Mouse (Mus musculus) MEL (cell line): ENCODE data around the gene Gtf2h3. TPM values are rescaled to one million over a fixed set of nuclear protein-coding genes. Genes with fewer than 3 reads are reported as not detected.
A peak's percentile ranks its signal among the peaks of the same experiment; 100 is the strongest.

Experiments used
- DNase-seq: peaks from one replicate; pipeline ENCODE4 v3.0.0; 2011; ENCODE audit warnings: low read depth, low spot score
- H3K27ac ChIP-seq: 2 replicates; pipeline ENCODE4 v1.5.1; 2012; ENCODE audit warnings: low read depth, mild to moderate bottlenecking, control low read depth, low read length, moderate library complexity; ENCODE audit not compliant: control insufficient read depth
- H3K27me3 ChIP-seq, 2 experiments: fragments of 150-350 bp in 1 of 2; sonication (generic) in 1 of 2; 2 replicates each; pipeline ENCODE4 v1.6.1; 2012; ENCODE audit warnings: low read length in 2 of 2, mild to moderate bottlenecking in 2 of 2, improper control_type of control experiment in 1 of 2, moderate library complexity in 1 of 2; ENCODE audit not compliant: insufficient read depth in 2 of 2, control insufficient read depth in 1 of 2
- H3K36me3 ChIP-seq, 2 experiments: 2 replicates each; pipeline ENCODE4 v1.6.1; 2012 to 2014; ENCODE audit warnings: low read length in 2 of 2, improper control_type of control experiment in 1 of 2, inconsistent platforms in 1 of 2, mild to moderate bottlenecking in 1 of 2; ENCODE audit not compliant: insufficient read depth in 2 of 2, control insufficient read depth in 1 of 2
- H3K4me1 ChIP-seq, 2 experiments: fragments of 150-350 bp in 1 of 2; sonication (generic) in 1 of 2; 2 replicates each; pipeline ENCODE4 v1.6.1; 2012; ENCODE audit warnings: low read length in 2 of 2, improper control_type of control experiment in 1 of 2, mild to moderate bottlenecking in 1 of 2; ENCODE audit not compliant: insufficient read depth in 2 of 2, control insufficient read depth in 1 of 2
- H3K4me3 ChIP-seq, 2 experiments: fragments of 150-350 bp in 1 of 2; sonication (generic) in 1 of 2; 2 replicates each; pipeline ENCODE4 v1.5.1; 2012; ENCODE audit warnings: low read depth in 2 of 2, low read length in 2 of 2, mild to moderate bottlenecking in 2 of 2, moderate library complexity in 2 of 2, control low read depth in 1 of 2, improper control_type of control experiment in 1 of 2; ENCODE audit not compliant: control insufficient read depth in 1 of 2, insufficient read depth in 1 of 2
- H3K79me2 ChIP-seq: 2 replicates; pipeline ENCODE4 v1.6.1; 2012; ENCODE audit warnings: mild to moderate bottlenecking, low read length, moderate library complexity; ENCODE audit not compliant: control insufficient read depth, poor library complexity, insufficient read depth
- H3K9ac ChIP-seq: 2 replicates; pipeline ENCODE4 v1.6.1; 2012; ENCODE audit warnings: low read depth, mild to moderate bottlenecking, control low read depth, low read length, moderate library complexity; ENCODE audit not compliant: control insufficient read depth, poor library complexity, severe bottlenecking
- H3K9me3 ChIP-seq: fragments of 150-350 bp; sonication (generic); replicated peaks from 2 replicates; pipeline ENCODE4 v1.6.1; 2012; ENCODE audit warnings: mild to moderate bottlenecking, low read length, improper control_type of control experiment, moderate library complexity; ENCODE audit not compliant: insufficient read depth
- CHD2 ChIP-seq: IDR thresholded peaks from 2 replicates; pipeline ENCODE4 v1.6.1; 2011; ENCODE audit warnings: low read length, improper control_type of control experiment
- CTCF ChIP-seq, 3 experiments: IDR thresholded peaks in 2 of 3; conservative IDR thresholded peaks in 1 of 3; 2 replicates each; pipeline ENCODE4 v1.5.1; 2011 to 2012; ENCODE audit warnings: low read length in 3 of 3, low read depth in 2 of 3, mild to moderate bottlenecking in 2 of 3, improper control_type of control experiment in 1 of 3, inconsistent platforms in 1 of 3, mixed read lengths in 1 of 3, moderate library complexity in 1 of 3; ENCODE audit not compliant: control insufficient read depth in 1 of 3, insufficient read depth in 1 of 3, poor library complexity in 1 of 3, severe bottlenecking in 1 of 3
- E2F4 ChIP-seq: IDR thresholded peaks from 2 replicates; pipeline ENCODE4 v1.6.1; 2011; ENCODE audit warnings: low read depth, low read length, improper control_type of control experiment, borderline replicate concordance
- ELF1 ChIP-seq: IDR thresholded peaks from 2 replicates; pipeline ENCODE4 v1.6.1; 2014; ENCODE audit warnings: low read depth, mild to moderate bottlenecking, inconsistent platforms, low read length, improper control_type of control experiment, moderate library complexity
- EP300 ChIP-seq, 2 experiments: IDR thresholded peaks; 2 replicates each; pipeline ENCODE4 v1.6.1; 2011; ENCODE audit warnings: improper control_type of control experiment in 2 of 2, low read length in 2 of 2, low read depth in 1 of 2, mild to moderate bottlenecking in 1 of 2
- ETS1 ChIP-seq: IDR thresholded peaks from 2 replicates; pipeline ENCODE4 v1.6.1; 2012; ENCODE audit warnings: low read depth, mild to moderate bottlenecking, inconsistent platforms, low read length, improper control_type of control experiment, moderate library complexity
- GABPA ChIP-seq: IDR thresholded peaks from 2 replicates; pipeline ENCODE4 v1.6.1; 2012; ENCODE audit warnings: low read depth, mild to moderate bottlenecking, inconsistent platforms, low read length, improper control_type of control experiment, moderate library complexity
- HCFC1 ChIP-seq: IDR thresholded peaks from 2 replicates; pipeline ENCODE4 v1.6.1; 2012; ENCODE audit warnings: low read depth, mild to moderate bottlenecking, inconsistent platforms, low read length, improper control_type of control experiment, moderate library complexity
- JUND ChIP-seq: IDR thresholded peaks from 2 replicates; pipeline ENCODE4 v1.6.1; 2011; ENCODE audit warnings: low read depth, mild to moderate bottlenecking, improper control_type of control experiment, low read length
- MAZ ChIP-seq: IDR thresholded peaks from 2 replicates; pipeline ENCODE4 v1.6.1; 2012; ENCODE audit warnings: low read depth, mild to moderate bottlenecking, inconsistent platforms, low read length, improper control_type of control experiment
- MEF2A ChIP-seq: IDR thresholded peaks from 2 replicates; pipeline ENCODE4 v1.6.1; 2014; ENCODE audit warnings: low read depth, mild to moderate bottlenecking, inconsistent platforms, low read length, improper control_type of control experiment; ENCODE audit not compliant: poor library complexity, insufficient replicate concordance, severe bottlenecking; ENCODE audit errors: extremely low read depth
- MXI1 ChIP-seq: IDR thresholded peaks from 2 replicates; pipeline ENCODE4 v1.6.1; 2011; ENCODE audit warnings: mild to moderate bottlenecking, low read depth, low read length, improper control_type of control experiment
- MYB ChIP-seq: IDR thresholded peaks from 2 replicates; pipeline ENCODE4 v1.6.1; 2011; ENCODE audit warnings: mild to moderate bottlenecking, low read depth, low read length, improper control_type of control experiment
- MYC ChIP-seq: IDR thresholded peaks from 2 replicates; pipeline ENCODE4 v1.6.1; 2011; ENCODE audit warnings: low read depth, mild to moderate bottlenecking, low read length, improper control_type of control experiment, moderate library complexity
- NELFE ChIP-seq: IDR thresholded peaks from 2 replicates; pipeline ENCODE4 v1.6.1; 2011; ENCODE audit warnings: low read depth, low read length, improper control_type of control experiment
- NRF1 ChIP-seq: IDR thresholded peaks from 2 replicates; pipeline ENCODE4 v1.6.1; 2014; ENCODE audit warnings: low read depth, mild to moderate bottlenecking, inconsistent platforms, low read length, improper control_type of control experiment, moderate library complexity; ENCODE audit not compliant: poor library complexity, insufficient read depth, severe bottlenecking
- POLR2A ChIP-seq, 2 experiments: IDR thresholded peaks; 2 replicates each; pipeline ENCODE4 v1.6.1; 2011 to 2012; ENCODE audit warnings: low read length in 2 of 2, mild to moderate bottlenecking in 2 of 2, control low read depth in 1 of 2, improper control_type of control experiment in 1 of 2, low read depth in 1 of 2, moderate library complexity in 1 of 2; ENCODE audit not compliant: control insufficient read depth in 1 of 2, insufficient read depth in 1 of 2, poor library complexity in 1 of 2
- POLR2AphosphoS2 ChIP-seq: IDR thresholded peaks from 2 replicates; pipeline ENCODE4 v1.6.1; 2011; ENCODE audit warnings: low read length, improper control_type of control experiment
- POLR2AphosphoS5 ChIP-seq: IDR thresholded peaks from 2 replicates; pipeline ENCODE4 v1.6.1; 2012; ENCODE audit warnings: low read depth, borderline replicate concordance, mild to moderate bottlenecking, inconsistent platforms, low read length, moderate library complexity, mixed read lengths
- SIN3A ChIP-seq: IDR thresholded peaks from 2 replicates; pipeline ENCODE4 v1.6.1; 2012; ENCODE audit warnings: low read length, improper control_type of control experiment, inconsistent platforms
- SMC3 ChIP-seq: IDR thresholded peaks from 2 replicates; pipeline ENCODE4 v1.6.1; 2011; ENCODE audit warnings: low read depth, low read length, improper control_type of control experiment
- TAL1 ChIP-seq: IDR thresholded peaks from 2 replicates; pipeline ENCODE4 v1.6.1; 2012; ENCODE audit warnings: mild to moderate bottlenecking, inconsistent platforms, low read length, moderate library complexity, mixed read lengths
- TBP ChIP-seq: IDR thresholded peaks from 2 replicates; pipeline ENCODE4 v1.8.0; 2011; ENCODE audit warnings: low read depth, low read length, improper control_type of control experiment
- TCF12 ChIP-seq: IDR thresholded peaks from 2 replicates; pipeline ENCODE4 v1.6.1; 2014; ENCODE audit warnings: low read depth, mild to moderate bottlenecking, inconsistent platforms, low read length, improper control_type of control experiment, moderate library complexity
- UBTF ChIP-seq: IDR thresholded peaks from 2 replicates; pipeline ENCODE4 v1.6.1; 2012; ENCODE audit warnings: low read depth, mild to moderate bottlenecking, inconsistent platforms, low read length, improper control_type of control experiment, moderate library complexity, borderline replicate concordance; ENCODE audit not compliant: insufficient read depth
- ZC3H11A ChIP-seq: IDR thresholded peaks from 2 replicates; pipeline ENCODE4 v1.6.1; 2012; ENCODE audit warnings: low read depth, mild to moderate bottlenecking, inconsistent platforms, low read length, improper control_type of control experiment
- ZKSCAN1 ChIP-seq: IDR thresholded peaks from 2 replicates; pipeline ENCODE4 v1.6.1; 2012; ENCODE audit warnings: low read depth, mild to moderate bottlenecking, inconsistent platforms, low read length, improper control_type of control experiment, moderate library complexity
- ZNF384 ChIP-seq: IDR thresholded peaks from 2 replicates; pipeline ENCODE4 v1.6.1; 2012; ENCODE audit warnings: low read depth, mild to moderate bottlenecking, inconsistent platforms, low read length, improper control_type of control experiment
- polyA plus RNA-seq, 2 experiments: library from polyadenylated mRNA; stranded (reverse) in 1 of 2; unstranded in 1 of 2; fragments of >175 nt in 1 of 2; fragments of >200 nt in 1 of 2; gene quantifications; 2 replicates each; pipeline versions ENCODE4 v1.2.1 to v1.2.4; 2012; ENCODE audit warnings: low replicate concordance in 2 of 2, low read depth in 1 of 2; ENCODE audit not compliant: insufficient read length in 2 of 2, insufficient read depth in 1 of 2, missing spikeins in 1 of 2
- total RNA-seq: library from RNA; depleted of rRNA; stranded (reverse); fragments of 300-350 nt; gene quantifications from 2 replicates; pipeline ENCODE4 v1.2.3, GENCODE M21; 2012

The Gtf2h3 gene
- total and polyA plus RNA-seq, 3 experiments: 86.1 to 116 TPM; not detected in 1

GRCm38 (mm10) chr5:124538813-124539792, 39.8 kb upstream of the Gtf2h3 start (continued):
- TF ChIP-seq GABPA (no peak), MYB (no peak), MYC (no peak), NELFE (no peak), ZKSCAN1 (no peak), ETS1 (no peak), EP300 (IDR thresholded peaks at IDR 0.05; ENCODE audit: low read depth in 1 of 2, low read length in 2 of 2) (no peak), E2F4 (no peak), CHD2 (no peak), HCFC1 (no peak), TAL1 (no peak), ZC3H11A (peak; percentile 80), SIN3A (0 out of 2 replicates have a peak, but pooled peaks have one; percentile 38), TBP (peak; percentile 61), SMC3 (peak; percentile 72), TCF12 (no peak), POLR2AphosphoS5 (no peak), CTCF (IDR thresholded peaks at IDR 0.05 in 2 of 3, conservative IDR thresholded peaks at IDR 0.05 in 1 of 3; ENCODE audit: control insufficient read depth in 1 of 3, insufficient read depth in 1 of 3, low read depth in 2 of 3, low read length in 3 of 3, poor library complexity in 1 of 3, severe bottlenecking in 1 of 3) (peak; percentile 36 to 85 (median 49)), POLR2A (IDR thresholded peaks at IDR 0.05; ENCODE audit: control insufficient read depth in 1 of 2, insufficient read depth in 1 of 2, low read depth in 1 of 2, low read length in 2 of 2, poor library complexity in 1 of 2) (no peak)

DNA sequence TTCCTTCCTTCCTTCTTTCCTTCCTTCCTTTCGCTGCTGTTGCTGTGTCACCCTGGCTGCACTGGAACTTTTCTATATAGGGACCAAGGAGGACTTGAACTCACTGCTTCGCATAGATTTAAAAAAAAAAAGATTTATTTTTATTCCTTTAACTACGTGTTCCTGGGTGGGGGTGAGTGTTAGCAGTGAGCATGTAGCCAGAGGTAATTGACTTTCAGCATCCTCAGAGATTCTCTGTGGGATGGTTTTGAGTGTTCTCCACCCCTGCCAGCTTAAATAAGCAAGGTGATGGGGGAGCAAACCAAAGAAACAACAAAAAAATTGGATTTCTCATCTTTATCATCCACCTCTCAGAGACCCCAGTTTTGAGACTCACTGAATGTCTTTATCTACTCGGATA, 39.0 kb upstream of the Gtf2h3 start:
- Histone ChIP-seq H3K9me3 (no peaks in the 10 kb centered on the region), H3K9ac (peak overlapping the region; percentile 71), H3K4me3 (peak overlapping the region; percentile 87 to 91), H3K79me2 (peaks cover 33% of the 10 kb centered on the region), H3K36me3 (peaks cover 12 to 18% of the 10 kb centered on the region in 2 experiments), H3K27ac (peak overlapping the region; percentile 50), H3K27me3 (no peaks in the 10 kb centered on the region), H3K4me1 (peaks cover 9 to 16% of the 10 kb centered on the region in 2 experiments)
- TF ChIP-seq ELF1 (no peak), MYB (no peak), EP300 (IDR thresholded peaks at IDR 0.05; ENCODE audit: low read depth in 1 of 2, low read length in 2 of 2) (no peak), ZKSCAN1 (no peak), SMC3 (no peak), JUND (no peak), MEF2A (no peak), SIN3A (no peak), CHD2 (no peak), NRF1 (no peak), TAL1 (no peak), UBTF (no peak), MYC (no peak), CTCF (IDR thresholded peaks at IDR 0.05 in 2 of 3, conservative IDR thresholded peaks at IDR 0.05 in 1 of 3; ENCODE audit: control insufficient read depth in 1 of 3, insufficient read depth in 1 of 3, low read depth in 2 of 3, low read length in 3 of 3, poor library complexity in 1 of 3, severe bottlenecking in 1 of 3) (no peak), ETS1 (no peak), MAZ (no peak), MXI1 (no peak), TBP (no peak), ZNF384 (no peak), POLR2AphosphoS2 (no peak)
- DNase-seq: no peak
